Mouse (Mus musculus) heart, postnatal 0 days (tissue): Measurements from ENCODE around the gene Dmrtc1c1.

Experiments
- CTCF ChIP-seq: IDR thresholded peaks from 2 replicates; pipeline ENCODE4 v1.5.1; 2016; ENCODE audit warnings: antibody characterized with exemption, control low read depth, low read depth
- EP300 ChIP-seq: IDR thresholded peaks from 2 replicates; pipeline ENCODE4 v1.6.1; 2016; ENCODE audit warnings: antibody characterized with exemption, low read depth

DNA sequence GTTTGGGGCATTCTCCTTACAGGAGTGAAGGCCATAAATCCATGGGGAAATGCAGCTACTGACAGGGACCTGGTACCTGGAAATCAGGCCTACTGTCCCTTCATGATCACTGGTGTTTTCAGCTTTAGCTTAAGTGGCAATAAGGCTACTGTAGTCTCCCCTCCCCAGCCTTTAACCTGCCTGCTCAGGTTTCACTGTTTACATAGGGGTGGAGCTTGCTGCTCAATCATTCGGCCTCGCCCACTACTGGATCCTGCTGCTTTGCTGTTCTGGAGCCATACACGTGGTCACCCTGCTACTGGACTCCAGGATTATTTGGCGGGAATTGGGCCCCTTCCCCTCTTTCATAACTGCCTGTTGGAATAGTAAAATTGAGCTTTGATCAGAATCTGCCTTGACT is 36.9 kb upstream of the Dmrtc1c1 start:
- TF ChIP-seq CTCF, result no peak
- TF ChIP-seq EP300, result no peak
